Mouse (Mus musculus) gastrocnemius, adult 2 months (tissue): Measurements from ENCODE around the gene Cstl1. TPM values are rescaled to one million over a fixed set of nuclear protein-coding genes. Genes with fewer than 3 reads are reported as not detected.
A peak's percentile ranks its signal among the peaks of the same experiment; 100 is the strongest.

ENCODE experiments used
- DNase-seq: peaks from one replicate; pipeline ENCODE4 v3.0.0; 2022
- H3K27ac ChIP-seq: fragments of 200-600 bp; 2 replicates; pipeline ENCODE4 v1.8.1; 2022; ENCODE audit warnings: mild to moderate bottlenecking
- H3K4me3 ChIP-seq: fragments of 200-600 bp; 2 replicates; pipeline ENCODE4 v1.8.1; 2022; ENCODE audit warnings: mild to moderate bottlenecking, moderate library complexity
- CTCF ChIP-seq: fragments of 200-600 bp; IDR thresholded peaks from 2 replicates; pipeline ENCODE4 v1.8.1; 2022; ENCODE audit warnings: antibody characterized with exemption, mild to moderate bottlenecking, moderate library complexity
- intact Hi-C: fragments of 180-260 bp; cut with DNase I; formaldehyde crosslinking; loops from one replicate; pipeline ENCODE4 v1.15.1; 2025
- long read RNA-seq, 2 experiments: library from polyadenylated mRNA; stranded (forward); transcript quantifications; one replicate each; pipeline ENCODE4 v2.0.0; 2021
- total RNA-seq, 2 experiments: library from RNA; stranded (reverse); gene quantifications; 2 replicates each; pipeline ENCODE4 v1.2.3; 2021

Gene Cstl1
- not detected for total RNA-seq
- long read RNA-seq, experiment 1, result 0 reads
- long read RNA-seq, experiment 2, result 0 reads

GRCm38 (mm10) chr2:148750058-148750457, at the start of gene Cstl1:
TSS of gene Cstl1 (plus strand) at chr2:148750358.
- Histone ChIP-seq H3K4me3 (no peak within 1 kb of the TSS), H3K27ac (no peak within 1 kb of the TSS)
- DNase-seq, result no peak
- no peak for TF ChIP-seq CTCF
- intact Hi-C loops, result loop anchor here (5.0 to 10.0 kb wide), 5 partner anchors 68 to 945 kb away; partner anchors contain the start of gene Gzf1

- Histone ChIP-seq H3K4me3 (no peak overlapping the region), H3K27ac (no peak overlapping the region)
- no peak for DNase-seq
- peak; percentile 63 for TF ChIP-seq CTCF
- intact Hi-C loops, result no loop called here
Observed at GRCm38 (mm10) chr2:148706409-148707201, 43.6 kb upstream of the Cstl1 start.

GRCm38 (mm10) chr2:148707202-148707530, 43.0 kb upstream of the Cstl1 start:
- TF ChIP-seq CTCF, result no peak
- intact Hi-C loops, result no loop called here

GRCm38 (mm10) chr2:148712326-148712725, 37.8 kb upstream of the Cstl1 start:
- TF ChIP-seq CTCF, result no peak
- H3K27ac ChIP-seq, result peak overlapping the region; percentile 54
- DNase-seq, result peak; percentile 38
- H3K4me3 ChIP-seq, result no peak overlapping the region
- intact Hi-C loops, result no loop called here

More at GRCm38 (mm10) chr2:148707202-148707530, 43.0 kb upstream of the Cstl1 start:
- no peak overlapping the region for H3K27ac ChIP-seq
- no peak overlapping the region for H3K4me3 ChIP-seq
- DNase-seq, result no peak

- Histone ChIP-seq H3K27ac (peak overlapping the region; percentile 57), H3K4me3 (no peak overlapping the region)
- intact Hi-C loops, result no loop called here
- TF ChIP-seq CTCF, result no peak
- DNase-seq, result no peak
Observed at GRCm38 (mm10) chr2:148717072-148717471, 33.1 kb upstream of the Cstl1 start.

- Histone ChIP-seq H3K27ac (peak overlapping the region; percentile 61), H3K4me3 (no peak overlapping the region)
- TF ChIP-seq CTCF, result no peak
- intact Hi-C loops, result no loop called here
- DNase-seq, result no peak
Observed at GRCm38 (mm10) chr2:148719271-148719995, 30.7 kb upstream of the Cstl1 start.

- Histone ChIP-seq H3K4me3 (peak overlapping the region; percentile 85), H3K27ac (peak overlapping the region; percentile 98)
- peak; percentile 80 for DNase-seq
- intact Hi-C loops, result loop anchor here (5.0 kb wide), 1 partner anchor 49 kb away; the partner anchor contains the start of gene Gzf1
- TF ChIP-seq CTCF, result no peak
Observed at GRCm38 (mm10) chr2:148731614-148732326, 18.4 kb upstream of the Cstl1 start.

GRCm38 (mm10) chr2:148732327-148733000, 17.7 kb upstream of the Cstl1 start, which contains the start of gene Napb:
TSS of gene Napb (minus strand) at chr2:148732467.
- DNase-seq, result peak; percentile 96
- Histone ChIP-seq H3K27ac (peak within 1 kb of the TSS; percentile 98), H3K4me3 (peak within 1 kb of the TSS; percentile 85)
- no peak for TF ChIP-seq CTCF
- intact Hi-C loops, result loop anchor here (5.0 kb wide), 1 partner anchor 50 kb away; the partner anchor contains the start of gene Gzf1

GRCm38 (mm10) chr2:148743001-148743400, 7.2 kb upstream of the Cstl1 start:
- Histone ChIP-seq H3K4me3 (no peak overlapping the region), H3K27ac (peak overlapping the region; percentile 68)
- DNase-seq, result peak; percentile 75
- no peak for TF ChIP-seq CTCF
- intact Hi-C loops, result no loop called here

- Histone ChIP-seq H3K27ac (no peak overlapping the region), H3K4me3 (no peak overlapping the region)
- no peak for DNase-seq
- no peak for TF ChIP-seq CTCF
- intact Hi-C loops, result no loop called here
Observed at GRCm38 (mm10) chr2:148743846-148744407, 6.2 kb upstream of the Cstl1 start.

GRCm38 (mm10) chr2:148751893-148752813, 2.0 kb downstream of the Cstl1 start:
- DNase-seq, result peak; percentile 65
- Histone ChIP-seq H3K4me3 (peak overlapping the region; percentile 78), H3K27ac (peak overlapping the region; percentile 65)
- TF ChIP-seq CTCF, result peak; percentile 76
- intact Hi-C loops, result loop anchor here (5.0 to 10.0 kb wide), 5 partner anchors 70 to 947 kb away; partner anchors contain the start of gene Gzf1
